Mouse (Mus musculus) left cerebral cortex, postnatal 36 days (tissue): ENCODE measurements around the gene Rnls. TPM values are rescaled to one million over a fixed set of nuclear protein-coding genes. Genes with fewer than 3 reads are reported as not detected.
A peak's percentile ranks its signal among the peaks of the same experiment; 100 is the strongest.

Experiments used
- DNase-seq, 2 experiments: peaks; one replicate each; pipeline ENCODE4 v3.0.0; 2021 to 2022; ENCODE audit warnings: low spot score in 2 of 2, mixed read lengths in 1 of 2
- intact Hi-C: fragments of 180-260 bp; cut with DNase I; formaldehyde crosslinking; loops from one replicate; pipeline ENCODE4 v1.15.1; 2025
- total RNA-seq, 2 experiments: library from RNA; stranded (reverse); gene quantifications; 2 replicates each; pipeline ENCODE4 v1.2.3; 2021

The Rnls gene
- total RNA-seq, 2 experiments from 2014 or later = 1.7 to 2.1 TPM

DNA sequence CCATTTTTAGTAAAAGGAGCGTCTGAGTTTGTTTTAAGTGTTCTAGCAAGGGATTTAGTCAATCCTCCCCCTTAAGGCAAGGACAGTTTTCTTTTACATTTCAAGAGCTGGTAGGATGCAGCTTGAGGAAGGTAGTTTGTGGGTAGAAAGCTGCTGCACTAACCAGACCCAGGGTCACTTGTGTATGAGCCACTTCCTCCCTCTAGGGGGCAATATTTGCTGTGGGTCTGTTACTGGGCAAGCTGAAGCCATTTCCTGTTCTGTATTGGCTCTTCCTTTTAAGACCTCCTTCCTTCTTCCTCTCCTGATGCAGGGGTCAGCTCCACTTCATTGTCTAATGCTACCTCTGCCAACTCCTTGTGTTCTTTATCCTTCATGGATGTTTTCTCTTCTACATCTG, 273.2 kb downstream of the Rnls start:
- DNase-seq = no peak
- intact Hi-C loops = no loop called here

DNA sequence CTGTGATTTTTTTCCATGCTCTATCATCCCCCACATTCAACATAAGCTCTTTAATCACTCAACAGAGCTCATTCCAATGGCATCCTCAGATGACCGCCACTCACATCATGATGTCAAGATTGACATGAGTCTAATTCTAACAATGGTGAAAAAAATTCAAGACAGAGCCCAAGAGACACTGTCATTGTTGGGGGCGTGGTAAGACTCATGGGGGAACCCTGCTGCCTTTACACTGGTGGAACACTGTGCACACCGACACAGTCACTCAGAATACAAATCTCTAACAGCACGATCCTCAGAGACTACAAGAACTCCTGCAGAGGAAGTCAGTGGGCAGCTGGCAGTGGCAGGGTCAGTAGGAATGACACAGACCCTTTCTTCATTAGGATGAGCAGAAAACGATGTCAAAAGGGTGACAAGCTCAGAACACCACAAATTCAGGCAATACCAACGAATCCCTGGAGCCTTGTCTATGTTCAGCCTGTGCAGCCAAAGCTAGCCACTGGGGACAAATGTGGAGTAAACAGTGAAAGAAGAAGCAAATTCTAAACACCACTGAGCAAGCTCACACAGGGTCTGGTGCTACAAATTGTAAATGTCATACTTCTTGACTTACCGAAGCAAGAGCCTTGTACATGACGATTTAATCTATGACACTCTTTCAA, 277.3 kb downstream of the Rnls start:
- intact Hi-C loops = no loop called here
- DNase-seq = no peak

DNA sequence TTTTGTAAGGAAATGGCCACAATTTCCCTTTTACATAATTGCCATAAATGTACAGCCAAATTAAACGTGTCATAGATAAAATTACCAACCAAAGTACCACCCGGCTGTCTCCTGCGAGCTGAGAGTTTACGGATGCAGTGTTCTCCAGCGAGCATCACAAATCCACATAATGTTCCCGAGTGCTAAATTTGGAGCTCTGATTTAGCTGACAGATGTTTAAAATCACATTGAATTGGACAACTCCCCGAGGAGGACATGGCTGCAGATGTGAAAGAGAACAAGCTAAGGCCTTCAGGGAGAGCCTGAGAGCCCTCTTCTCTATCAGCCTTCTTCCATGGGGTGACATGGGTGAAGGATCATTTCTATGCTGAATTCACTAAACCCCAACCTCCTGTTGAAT, 278.3 kb downstream of the Rnls start:
- DNase-seq = peak; percentile 40 to 54
- intact Hi-C loops = no loop called here

DNA sequence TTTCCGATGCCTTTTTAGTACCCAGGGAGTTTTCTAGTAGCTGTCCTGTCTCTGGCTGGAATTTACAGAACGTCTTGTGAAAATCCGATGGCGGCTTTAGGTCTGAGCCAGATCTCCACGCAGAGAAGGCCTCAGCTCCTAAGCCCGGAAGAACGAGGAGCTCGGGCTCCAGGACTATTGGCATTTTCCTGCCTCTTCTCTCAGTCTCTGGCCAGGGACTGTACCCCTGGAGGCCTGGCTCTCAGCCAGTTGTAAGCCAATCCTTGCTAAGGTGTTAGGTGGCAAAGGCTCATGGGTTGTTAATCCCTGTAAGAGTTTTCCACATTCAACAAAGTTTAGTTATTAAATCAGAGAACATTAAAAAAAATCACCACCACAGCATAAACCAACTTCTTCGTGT, 281.7 kb downstream of the Rnls start:
- intact Hi-C loops = no loop called here
- DNase-seq = no peak

DNA sequence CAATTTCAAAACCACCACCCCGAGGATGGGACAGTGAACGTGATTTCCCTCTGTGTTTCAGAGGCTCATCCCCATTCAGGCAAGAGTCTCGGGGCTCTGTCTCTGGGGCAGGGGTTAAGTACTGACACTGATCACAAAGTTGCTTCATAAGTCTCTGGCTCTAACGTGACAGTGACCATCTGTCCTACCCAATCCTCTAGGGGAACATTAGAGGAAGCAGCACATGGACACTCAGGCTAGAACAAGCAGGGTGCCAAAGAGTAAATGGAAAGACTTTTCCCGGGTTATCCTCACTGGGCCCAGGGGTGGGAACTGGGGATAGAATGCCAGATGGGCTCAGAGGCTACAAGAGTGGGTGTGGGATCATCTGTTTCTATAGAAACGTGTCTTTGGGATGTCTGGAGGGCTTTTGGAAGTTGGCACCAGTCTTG, 282.1 kb downstream of the Rnls start:
- no peak for DNase-seq
- intact Hi-C loops = no loop called here

DNA sequence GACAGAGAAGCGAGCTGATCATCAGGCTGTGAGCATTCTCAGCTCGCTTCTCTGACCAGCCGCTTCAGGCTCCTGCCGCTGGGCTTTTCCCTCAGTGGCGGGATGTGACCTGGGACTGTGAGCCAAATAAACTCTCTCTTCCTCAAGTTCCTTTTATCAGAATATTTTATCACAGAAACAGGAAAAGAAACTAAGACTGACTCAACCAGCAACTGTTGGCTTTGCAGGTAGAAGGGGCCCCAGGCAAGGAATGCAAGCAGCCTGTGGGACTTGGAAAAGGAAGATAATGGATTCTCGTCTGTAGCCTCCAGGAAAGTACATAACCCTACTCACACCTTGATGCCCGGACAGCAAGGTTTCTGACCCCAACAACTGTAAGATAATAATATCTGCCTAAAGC, 283.0 kb downstream of the Rnls start:
- intact Hi-C loops = no loop called here
- no peak for DNase-seq

DNA sequence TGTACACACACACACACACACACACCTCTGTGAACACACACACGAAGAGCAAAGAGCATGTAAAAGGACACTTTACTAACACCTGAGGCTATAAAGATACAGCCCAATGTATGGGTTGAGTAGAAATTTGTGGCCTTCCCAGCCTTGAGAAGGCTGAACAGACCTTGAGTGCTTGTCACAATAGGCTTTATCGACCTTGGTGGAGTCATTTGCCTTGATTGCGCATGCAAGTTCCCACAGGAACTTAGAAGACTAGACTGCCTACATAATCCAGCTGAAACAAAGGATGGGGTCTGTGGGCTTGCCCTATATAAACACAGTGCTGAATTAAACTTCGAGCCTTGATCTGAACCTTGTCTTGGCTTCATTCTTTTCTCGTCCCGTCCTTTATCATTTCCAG, 288.2 kb downstream of the Rnls start:
- intact Hi-C loops = loop anchor here (5.0 kb wide), 1 partner anchor 347 kb away; the partner anchor contains the start of gene Pten
- DNase-seq = no peak

DNA sequence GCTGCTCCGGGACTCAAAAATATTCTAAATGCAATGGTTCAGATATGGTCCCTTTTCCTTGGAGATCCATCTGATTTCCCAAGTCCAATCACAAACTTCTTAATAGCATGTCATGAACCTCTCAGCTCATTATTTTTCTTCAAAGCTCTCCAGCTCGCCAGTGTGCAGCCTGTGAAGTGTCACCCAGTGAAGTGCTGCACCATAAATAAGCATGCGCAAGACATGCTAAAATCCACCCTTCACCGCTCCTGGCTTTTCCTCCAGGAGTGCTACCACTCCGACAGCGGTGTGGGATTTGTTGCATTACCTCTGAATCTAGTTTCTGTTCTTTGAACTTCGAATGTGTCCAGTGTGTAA, 289.3 kb downstream of the Rnls start:
- intact Hi-C loops = loop anchor here (5.0 kb wide), 1 partner anchor 345 kb away; the partner anchor contains the start of gene Pten
- no peak for DNase-seq

DNA sequence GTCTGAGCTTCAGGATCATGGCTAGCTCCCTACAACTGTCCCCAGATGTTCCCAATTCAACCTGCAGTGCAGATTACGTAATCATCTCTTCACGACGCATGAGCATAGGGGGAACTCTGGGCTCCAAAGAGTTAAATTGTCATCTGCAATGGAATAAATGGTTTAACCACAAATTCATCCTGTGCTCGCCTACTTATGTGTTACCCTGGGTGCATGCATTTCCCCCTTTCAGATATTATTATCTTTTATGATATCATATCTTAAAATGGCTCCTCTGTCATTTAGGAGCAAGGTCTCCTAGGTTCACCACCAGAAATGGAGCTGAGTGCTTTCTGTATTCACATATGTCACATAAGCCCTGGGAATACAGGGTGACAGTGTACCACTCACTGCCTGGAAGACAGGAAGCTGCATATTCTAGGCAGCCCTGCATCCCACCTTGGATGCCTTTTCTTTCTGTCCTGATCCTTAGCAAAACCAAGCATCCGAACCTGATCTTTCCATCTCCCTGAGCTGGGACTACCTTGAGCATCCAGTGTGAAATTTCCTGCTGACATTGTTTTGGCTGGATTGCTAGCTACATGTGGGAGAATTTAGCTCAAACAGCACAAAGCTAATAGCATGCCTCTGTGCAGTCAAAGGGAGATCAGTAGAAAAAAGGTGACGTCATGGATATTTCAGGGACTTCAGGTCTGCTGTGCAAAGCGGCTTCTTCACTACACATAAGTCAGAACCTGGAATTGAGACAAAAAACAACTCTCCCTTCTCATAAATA, 289.9 kb downstream of the Rnls start:
- peak in 1 of 2 experiments; percentile 16 for DNase-seq
- intact Hi-C loops = loop anchor here (5.0 kb wide), 1 partner anchor 345 kb away; the partner anchor contains the start of gene Pten

DNA sequence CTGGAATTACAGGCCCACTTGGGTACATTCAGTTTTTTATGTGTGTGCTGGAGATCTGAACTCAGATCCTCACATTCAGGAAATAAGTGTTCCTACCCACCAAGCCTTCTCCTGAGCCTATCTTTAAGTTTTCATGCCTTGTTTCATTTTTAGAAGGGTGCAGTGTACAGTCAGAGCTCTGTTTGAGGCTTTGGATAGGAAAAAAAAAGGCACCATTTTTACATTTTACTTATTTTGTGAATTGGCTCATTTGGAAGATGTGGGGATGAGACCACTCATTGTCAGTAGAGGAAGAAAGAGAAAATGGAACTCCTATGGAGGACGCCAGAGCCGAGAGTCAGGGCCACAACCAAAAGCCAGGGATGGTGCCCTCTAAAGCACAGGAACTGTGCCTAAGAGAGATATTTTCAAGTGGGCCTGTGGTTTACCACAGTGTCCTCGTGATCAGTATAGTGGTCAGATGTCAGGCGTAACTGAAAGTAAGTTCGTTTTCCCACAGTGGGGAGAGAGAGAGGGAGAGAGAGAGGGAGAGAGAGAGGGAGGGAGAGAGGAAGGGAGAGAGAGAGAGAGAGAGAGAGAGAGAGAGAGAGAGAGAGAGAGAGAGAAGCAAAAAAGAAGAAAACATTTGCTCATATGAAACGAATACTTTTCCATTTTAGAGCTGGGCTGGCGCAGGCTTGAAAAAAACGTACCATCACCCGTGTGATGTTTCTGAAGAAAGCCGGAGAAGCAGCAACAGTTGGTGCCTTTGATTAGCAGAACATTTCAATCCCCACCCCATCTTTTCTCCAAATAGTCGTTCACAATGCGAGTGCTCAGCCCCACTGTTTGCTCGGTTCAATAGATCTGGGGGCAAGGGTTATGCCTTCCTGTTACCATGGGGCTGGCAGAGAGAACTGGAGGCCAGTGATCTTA, 290.7 kb downstream of the Rnls start:
- no peak for DNase-seq
- intact Hi-C loops = loop anchor here (5.0 kb wide), 1 partner anchor 344 kb away; the partner anchor contains the start of gene Pten

DNA sequence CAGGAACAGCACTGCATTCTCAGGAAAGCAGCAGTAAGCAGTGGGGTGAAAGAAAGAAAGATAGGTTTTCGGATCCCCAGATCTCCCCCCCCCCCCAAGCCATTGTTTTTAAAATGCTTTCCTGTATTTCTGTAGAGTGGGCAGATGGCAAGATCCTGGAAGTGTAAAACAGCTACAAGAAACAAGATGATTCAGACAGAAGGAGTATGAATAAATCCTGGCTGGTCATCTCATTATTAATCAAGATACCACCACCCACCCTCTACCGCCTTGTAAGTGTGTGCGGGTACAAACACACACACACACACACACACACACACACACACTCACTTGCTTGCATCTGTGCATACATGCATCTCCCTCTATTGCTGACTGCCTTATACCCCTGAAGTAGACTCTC, 291.5 kb downstream of the Rnls start:
- intact Hi-C loops = loop anchor here (5.0 kb wide), 1 partner anchor 343 kb away; the partner anchor contains the start of gene Pten
- DNase-seq = no peak

DNA sequence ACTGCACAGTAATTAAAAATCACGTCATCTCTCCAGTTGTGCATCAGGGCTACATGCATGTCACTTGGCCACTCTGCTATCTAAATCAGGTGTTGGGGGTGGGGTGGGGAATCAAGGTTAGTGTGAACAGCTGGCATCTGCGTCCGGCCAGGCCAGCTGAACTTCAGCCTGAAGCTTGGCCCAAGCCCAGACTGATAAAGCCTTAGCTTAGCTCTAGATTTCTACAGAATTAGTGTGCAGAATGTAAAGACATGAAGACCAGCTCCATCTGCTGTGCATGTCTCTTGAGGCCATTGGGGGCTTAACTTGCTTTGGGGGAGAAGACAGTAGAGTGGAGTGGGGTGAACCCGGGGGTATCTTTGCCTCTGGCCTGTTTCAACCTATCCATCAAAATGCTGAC, 292.1 kb downstream of the Rnls start:
- intact Hi-C loops = loop anchor here (5.0 kb wide), 1 partner anchor 343 kb away; the partner anchor contains the start of gene Pten
- no peak for DNase-seq

DNA sequence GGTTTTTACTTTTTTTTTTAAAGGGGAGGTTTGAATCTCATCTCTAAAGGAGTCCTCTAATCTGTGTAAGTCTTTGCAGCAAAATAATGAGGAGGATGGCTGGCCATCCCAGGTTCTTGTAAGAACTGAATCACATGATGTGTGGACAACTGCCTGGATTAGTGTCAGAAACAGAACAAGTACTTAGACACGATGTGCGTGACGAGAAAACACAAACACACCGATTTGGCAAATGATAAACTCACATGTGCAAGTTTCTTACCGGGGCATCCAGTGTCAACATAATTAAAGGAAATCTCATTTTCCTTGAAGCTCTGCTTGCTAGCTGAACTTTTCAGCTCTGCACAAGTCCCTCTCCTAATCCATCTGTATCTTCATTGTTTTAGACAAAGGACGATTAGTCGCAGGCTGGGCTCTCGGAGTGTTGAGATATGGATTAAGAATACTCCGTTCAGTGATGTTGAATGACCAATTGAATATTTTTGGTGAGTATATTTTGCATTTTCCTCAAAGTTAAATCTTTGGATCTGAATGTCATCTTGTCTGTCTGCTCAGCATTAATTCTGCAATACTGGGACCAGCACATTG, 292.8 kb downstream of the Rnls start:
- DNase-seq = no peak
- intact Hi-C loops = no loop called here

DNA sequence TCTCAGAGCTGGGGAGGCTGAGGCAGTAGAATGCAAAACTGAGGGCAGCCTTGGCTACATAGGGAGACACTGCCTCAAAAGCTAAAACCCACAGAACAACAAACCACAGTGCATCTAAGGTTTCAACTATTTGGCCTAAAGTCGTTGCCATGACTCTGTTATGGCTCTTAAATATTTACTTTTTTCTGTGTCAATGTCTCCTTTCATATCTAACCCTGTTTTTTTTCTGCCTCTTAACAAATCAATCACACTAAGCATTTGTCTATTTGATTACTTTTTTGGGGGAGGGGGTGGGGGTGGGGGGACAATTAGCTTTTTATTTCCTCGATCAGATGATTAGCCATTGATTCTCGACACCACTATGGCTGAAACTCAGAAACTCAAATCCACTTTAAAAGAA, 294.4 kb downstream of the Rnls start:
- no peak for DNase-seq

DNA sequence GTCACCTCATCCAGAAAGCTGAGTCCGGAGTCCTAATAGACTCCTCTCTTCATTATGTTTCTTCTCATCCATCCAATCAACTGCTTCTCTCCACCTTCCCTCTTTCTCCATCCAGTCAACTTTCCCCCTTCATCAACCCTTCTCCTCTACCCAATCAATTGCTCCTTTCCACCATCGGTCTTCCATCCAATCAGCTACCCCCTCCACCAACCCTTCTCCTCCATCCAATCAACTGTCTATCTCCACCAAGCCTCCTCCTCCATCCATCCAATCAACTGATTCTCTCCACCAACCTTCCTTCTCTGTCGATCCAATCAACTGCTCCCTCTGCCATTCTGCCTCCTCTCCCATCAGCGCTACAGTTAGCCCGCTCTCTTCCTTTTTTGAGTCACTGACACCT, 295.5 kb downstream of the Rnls start:
- no peak for DNase-seq
- intact Hi-C loops = no loop called here

More for the DNA sequence above, 294.4 kb downstream of the Rnls start:
- intact Hi-C loops = no loop called here

DNA sequence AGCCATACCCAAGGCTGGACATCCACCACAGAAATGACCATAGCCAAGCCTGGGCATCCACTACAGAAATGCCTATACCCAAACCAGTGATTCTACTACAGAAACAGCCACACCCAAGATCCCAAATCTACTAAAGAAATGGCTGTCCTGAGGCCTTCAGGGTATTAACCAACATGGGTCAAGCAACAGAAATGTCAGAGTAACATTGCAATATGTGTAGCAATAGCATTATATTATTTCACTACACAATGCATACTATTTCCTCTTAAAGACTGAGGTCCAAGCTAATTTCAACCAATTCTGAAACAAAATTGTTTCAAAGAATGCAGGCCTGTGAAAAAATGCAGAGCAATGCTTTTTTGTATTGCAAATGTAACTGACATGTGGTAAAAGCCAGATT, 299.5 kb downstream of the Rnls start:
- no peak for DNase-seq
- intact Hi-C loops = no loop called here

DNA sequence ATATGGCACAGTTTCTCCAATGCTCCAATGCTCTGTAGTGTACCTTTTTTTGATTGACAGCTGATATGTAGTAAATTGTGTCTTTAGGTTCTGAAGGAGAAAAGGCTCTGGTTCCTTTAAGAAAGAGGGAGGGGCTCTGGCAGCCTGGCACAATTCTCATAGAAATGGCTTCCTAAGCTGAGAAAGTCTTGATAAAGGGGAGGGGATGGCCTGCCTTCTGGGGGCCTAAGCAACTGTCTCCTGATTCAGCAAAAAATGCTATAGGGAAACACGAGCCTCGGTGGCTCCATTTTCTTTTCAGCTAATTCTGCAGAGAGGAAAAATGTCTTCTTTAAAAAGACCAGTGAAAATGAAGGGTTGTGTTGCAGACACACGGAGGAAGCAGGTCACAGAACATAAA, 300.8 kb downstream of the Rnls start:
- intact Hi-C loops = no loop called here
- no peak for DNase-seq

DNA sequence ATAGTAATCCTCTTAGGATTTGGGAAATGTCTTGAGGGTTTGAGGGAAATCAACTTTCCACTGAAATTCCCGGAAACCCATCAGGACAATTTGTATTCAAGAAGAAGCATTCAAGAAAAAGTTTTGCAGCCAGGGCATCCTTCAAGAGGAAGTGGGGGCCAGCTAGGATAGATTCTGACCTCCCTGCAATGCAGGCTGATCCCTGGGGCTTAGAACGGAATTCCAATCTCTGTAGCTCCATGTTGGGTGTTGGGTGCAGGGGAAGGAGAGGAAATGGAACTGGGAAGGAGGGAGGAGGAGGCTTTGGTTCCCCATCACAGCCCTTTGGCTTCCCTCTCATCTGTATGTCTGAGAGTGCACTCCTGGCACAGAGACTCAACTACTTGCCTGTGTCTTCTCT, 303.2 kb downstream of the Rnls start:
- intact Hi-C loops = no loop called here

DNA sequence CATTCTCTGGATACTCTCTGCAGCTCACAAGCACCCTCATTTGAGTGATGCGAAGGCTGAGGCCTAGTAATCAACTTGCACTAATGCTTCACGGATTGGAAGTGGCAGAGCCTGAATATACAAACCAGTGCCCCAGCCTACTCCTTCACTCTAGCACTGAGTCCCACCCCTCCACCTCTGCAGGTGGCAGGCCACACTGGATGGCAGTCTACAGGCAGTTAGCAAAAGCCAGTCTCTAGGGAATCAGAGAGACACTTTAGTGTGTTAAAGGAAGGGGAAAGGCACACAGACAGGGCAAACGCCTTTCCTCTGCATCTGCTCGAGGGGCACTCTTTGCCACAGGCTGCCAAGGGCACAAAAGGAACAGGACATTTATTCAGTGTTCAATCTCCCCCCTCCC, 304.1 kb downstream of the Rnls start:
- intact Hi-C loops = no loop called here
- DNase-seq = no peak

More for the DNA sequence above, 303.2 kb downstream of the Rnls start:
- no peak for DNase-seq
